Mouse (Mus musculus): Measurements from ENCODE around the gene Nr4a3. TPM values are rescaled to one million over a fixed set of nuclear protein-coding genes. Genes with fewer than 3 reads are reported as not detected.
A peak's percentile ranks its signal among the peaks of the same experiment; 100 is the strongest.

Nr4a3 gene
- polyA plus RNA-seq, 1 experiment from 2014 or later, result not detected

- H3K27me3 ChIP-seq (replicated peaks), result peaks cover 93% of the 10 kb centered on the region
- H3K36me3 ChIP-seq, result no peaks in the 10 kb centered on the region
- peak overlapping the region; percentile 56 for H3K4me2 ChIP-seq
- H3K4me1 ChIP-seq, result peaks cover 28% of the 10 kb centered on the region
- peak overlapping the region; percentile 37 for H3K4me3 ChIP-seq
- no peak overlapping the region for H3K27ac ChIP-seq
- WGBS (ENCODE audit: insufficient replicate concordance), result 10% methylated on average over 19 of the region's 19 CpGs
- ATAC-seq, result no peak
- H3K9me3 ChIP-seq (replicated peaks), result no peaks in the 10 kb centered on the region
- H3K9ac ChIP-seq, result no peak overlapping the region
Measured at GRCm38 (mm10) chr4:48051086-48051673, 6.2 kb downstream of the Nr4a3 start.

- peak overlapping the region; percentile 37 for H3K4me3 ChIP-seq
- H3K36me3 ChIP-seq, result no peaks in the 10 kb centered on the region
- ATAC-seq, result peak; percentile 25; the same call in 1 of the 2 replicates
- peaks cover 23% of the 10 kb centered on the region for H3K4me1 ChIP-seq
- no peak overlapping the region for H3K9ac ChIP-seq
- WGBS (ENCODE audit: insufficient replicate concordance), result 2% methylated on average over 35 of the region's 37 CpGs
- no peaks in the 10 kb centered on the region for H3K9me3 ChIP-seq (replicated peaks)
- peaks cover 93% of the 10 kb centered on the region for H3K27me3 ChIP-seq (replicated peaks)
- peak overlapping the region; percentile 56 for H3K4me2 ChIP-seq
- H3K27ac ChIP-seq, result no peak overlapping the region
Measured at GRCm38 (mm10) chr4:48051674-48052121, 6.7 kb downstream of the Nr4a3 start.

GRCm38 (mm10) chr4:48061716-48062115 is 16.8 kb downstream of the Nr4a3 start:
- Histone ChIP-seq H3K4me2 (no peak overlapping the region), H3K36me3 (no peaks in the 10 kb centered on the region), H3K9me3 (replicated peaks) (no peaks in the 10 kb centered on the region), H3K4me1 (no peaks in the 10 kb centered on the region), H3K27ac (no peak overlapping the region), H3K9ac (no peak overlapping the region), H3K4me3 (no peak overlapping the region), H3K27me3 (replicated peaks) (peaks cover 8% of the 10 kb centered on the region; the same call in 1 of the 2 replicates)
- WGBS (ENCODE audit: insufficient replicate concordance), result 70% methylated on average over 8 of the region's 8 CpGs
- ATAC-seq, result no peak

- Histone ChIP-seq H3K36me3 (no peaks in the 10 kb centered on the region), H3K9ac (no peak overlapping the region), H3K27ac (no peak overlapping the region), H3K4me1 (no peaks in the 10 kb centered on the region), H3K9me3 (replicated peaks) (no peaks in the 10 kb centered on the region), H3K27me3 (replicated peaks) (no peaks in the 10 kb centered on the region; the same call in 1 of the 2 replicates), H3K4me3 (no peak overlapping the region), H3K4me2 (no peak overlapping the region)
- no peak for ATAC-seq
- WGBS (ENCODE audit: insufficient replicate concordance), result 49% methylated on average over 4 of the region's 4 CpGs
Measured at GRCm38 (mm10) chr4:48064311-48064710, 19.4 kb downstream of the Nr4a3 start.

- no peaks in the 10 kb centered on the region; the same call in 1 of the 2 replicates for H3K27me3 ChIP-seq (replicated peaks)
- no peak overlapping the region for H3K4me2 ChIP-seq
- no peaks in the 10 kb centered on the region for H3K4me1 ChIP-seq
- no peak overlapping the region for H3K27ac ChIP-seq
- H3K9ac ChIP-seq, result no peak overlapping the region
- no peaks in the 10 kb centered on the region for H3K36me3 ChIP-seq
- whole genome bisulfite sequencing (ENCODE audit: insufficient replicate concordance), result 58% methylated on average over 2 of the region's 2 CpGs
- no peaks in the 10 kb centered on the region for H3K9me3 ChIP-seq (replicated peaks)
- no peak for ATAC-seq
- no peak overlapping the region for H3K4me3 ChIP-seq
Measured at GRCm38 (mm10) chr4:48066676-48067075, 21.7 kb downstream of the Nr4a3 start.

GRCm38 (mm10) chr4:48069111-48069510 is 24.2 kb downstream of the Nr4a3 start:
- 55% methylated on average over 7 of the region's 7 CpGs for WGBS (ENCODE audit: insufficient replicate concordance)
- Histone ChIP-seq H3K9me3 (replicated peaks) (no peaks in the 10 kb centered on the region), H3K27ac (no peak overlapping the region), H3K36me3 (no peaks in the 10 kb centered on the region), H3K27me3 (replicated peaks) (no peaks in the 10 kb centered on the region; the same call in 1 of the 2 replicates), H3K9ac (no peak overlapping the region), H3K4me1 (no peaks in the 10 kb centered on the region), H3K4me3 (no peak overlapping the region), H3K4me2 (no peak overlapping the region)
- ATAC-seq, result no peak

GRCm38 (mm10) chr4:48072006-48072405 is 27.1 kb downstream of the Nr4a3 start:
- Histone ChIP-seq H3K27me3 (replicated peaks) (no peaks in the 10 kb centered on the region; the same call in 1 of the 2 replicates), H3K4me3 (no peak overlapping the region), H3K36me3 (no peaks in the 10 kb centered on the region), H3K4me1 (peaks cover 6% of the 10 kb centered on the region), H3K4me2 (no peak overlapping the region), H3K9ac (no peak overlapping the region), H3K27ac (no peak overlapping the region), H3K9me3 (replicated peaks) (no peaks in the 10 kb centered on the region)
- ATAC-seq, result no peak
- WGBS (ENCODE audit: insufficient replicate concordance), result 62% methylated on average over 3 of the region's 3 CpGs

GRCm38 (mm10) chr4:48073325-48073724 is 28.4 kb downstream of the Nr4a3 start:
- Histone ChIP-seq H3K36me3 (no peaks in the 10 kb centered on the region), H3K9ac (no peak overlapping the region), H3K27ac (no peak overlapping the region), H3K4me2 (no peak overlapping the region), H3K9me3 (replicated peaks) (no peaks in the 10 kb centered on the region), H3K4me3 (no peak overlapping the region), H3K27me3 (replicated peaks) (peaks cover 3% of the 10 kb centered on the region), H3K4me1 (peaks cover 8% of the 10 kb centered on the region)
- no peak for ATAC-seq
- WGBS (ENCODE audit: insufficient replicate concordance), result 70% methylated on average over 6 of the region's 6 CpGs

GRCm38 (mm10) chr4:48074451-48075240 is 29.7 kb downstream of the Nr4a3 start:
- no peaks in the 10 kb centered on the region for H3K9me3 ChIP-seq (replicated peaks)
- H3K27ac ChIP-seq, result no peak overlapping the region
- no peak for ATAC-seq
- H3K36me3 ChIP-seq, result no peaks in the 10 kb centered on the region
- H3K27me3 ChIP-seq (replicated peaks), result peaks cover 16% of the 10 kb centered on the region
- no peak overlapping the region for H3K4me3 ChIP-seq
- H3K4me2 ChIP-seq, result no peak overlapping the region
- 61% methylated on average over 5 of the region's 5 CpGs for WGBS (ENCODE audit: insufficient replicate concordance)
- H3K4me1 ChIP-seq, result peaks cover 8% of the 10 kb centered on the region
- H3K9ac ChIP-seq, result no peak overlapping the region

GRCm38 (mm10) chr4:48076693-48077471 is 31.9 kb downstream of the Nr4a3 start:
- Histone ChIP-seq H3K4me2 (no peak overlapping the region), H3K27me3 (replicated peaks) (peaks cover 20% of the 10 kb centered on the region), H3K9me3 (replicated peaks) (no peaks in the 10 kb centered on the region), H3K9ac (no peak overlapping the region), H3K36me3 (no peaks in the 10 kb centered on the region), H3K4me3 (no peak overlapping the region), H3K4me1 (peaks cover 8% of the 10 kb centered on the region), H3K27ac (no peak overlapping the region)
- ATAC-seq, result peak; percentile 52; the same call in 1 of the 2 replicates
- WGBS (ENCODE audit: insufficient replicate concordance), result 53% methylated on average over 13 of the region's 13 CpGs

GRCm38 (mm10) chr4:48078213-48078612 is 33.3 kb downstream of the Nr4a3 start:
- no peak for ATAC-seq
- Histone ChIP-seq H3K27me3 (replicated peaks) (peaks cover 20% of the 10 kb centered on the region), H3K4me3 (no peak overlapping the region), H3K9me3 (replicated peaks) (no peaks in the 10 kb centered on the region), H3K27ac (no peak overlapping the region), H3K9ac (no peak overlapping the region), H3K4me2 (no peak overlapping the region), H3K36me3 (no peaks in the 10 kb centered on the region), H3K4me1 (peaks cover 8% of the 10 kb centered on the region)
- 19% methylated on average over 4 of the region's 4 CpGs for WGBS (ENCODE audit: insufficient replicate concordance)

Data from liver, embryonic 12.5 days (tissue).